Mouse (Mus musculus) thymus, postnatal 10 days (tissue): Measurements from ENCODE around the gene H2al1a.

Experiments
- DNase-seq, 2 experiments: peaks; one replicate each; pipeline ENCODE4 v3.0.0; 2021; ENCODE audit warnings: low spot score in 2 of 2

H2al1a gene

GRCm38 (mm10) chrX:11345762-11346161 lies 46.7 kb downstream of the H2al1a start:
- no peak for DNase-seq

DNA sequence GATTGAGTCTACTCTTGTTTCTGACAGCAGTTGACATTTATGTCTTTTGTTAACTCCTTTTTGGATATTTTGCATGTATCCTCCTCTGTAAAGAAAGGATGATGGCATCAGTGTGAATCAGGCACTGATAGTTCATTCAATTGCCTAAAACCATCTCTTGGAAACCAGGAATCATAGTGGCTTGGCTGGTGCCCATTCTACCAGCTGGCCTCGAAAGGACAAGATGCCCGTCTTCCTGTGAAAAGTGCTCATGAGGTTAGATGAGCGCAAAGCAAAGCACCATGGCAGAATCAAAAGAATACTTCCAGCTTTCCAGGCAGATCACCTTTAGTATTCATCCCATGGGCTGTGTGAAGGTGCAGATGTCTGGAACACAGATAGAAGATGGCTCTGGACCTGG lies 47.7 kb downstream of the H2al1a start:
- DNase-seq: no peak
